Mouse (Mus musculus): ENCODE results near the gene Mreg. TPM values are rescaled to one million over a fixed set of nuclear protein-coding genes. Genes with fewer than 3 reads are reported as not detected.

The Mreg gene
- polyA plus RNA-seq, 1 experiment = not detected

DNA sequence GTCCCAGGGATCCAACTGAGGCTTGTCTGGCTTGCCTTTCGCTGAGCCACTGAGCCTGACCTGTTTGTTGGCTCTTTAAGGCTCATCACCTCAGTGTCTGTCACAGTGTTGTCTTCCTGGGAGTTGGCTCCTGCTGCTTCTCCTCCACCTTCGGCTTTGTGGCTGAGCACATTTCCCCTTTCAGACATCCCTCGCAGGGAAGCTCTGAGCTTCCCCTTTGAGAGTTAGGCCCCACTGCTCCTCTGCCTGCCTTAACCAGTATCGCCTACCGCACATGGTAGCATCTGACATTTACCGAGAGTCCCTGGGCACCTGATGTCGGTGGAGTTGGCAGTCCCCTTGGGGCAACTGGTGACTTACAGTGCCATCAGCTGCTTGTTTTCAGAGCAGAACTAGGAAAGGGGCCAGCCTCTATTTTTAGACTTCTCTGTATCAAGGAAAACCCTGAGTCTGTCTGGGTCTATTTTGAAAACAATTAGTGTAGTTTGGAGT lies 2.4 kb upstream of the Mreg start:
- TF ChIP-seq POLR2A (IDR thresholded peaks at IDR 0.05; ENCODE audit: borderline replicate concordance, low read depth, low read length) = no peak
- TF ChIP-seq CTCF (IDR thresholded peaks at IDR 0.05; ENCODE audit: low read depth, low read length) = no peak
- no peak overlapping the region for H3K27ac ChIP-seq (ENCODE audit: insufficient read depth, low read depth, low read length)
- peaks cover 11% of the 10 kb centered on the region for H3K4me1 ChIP-seq (ENCODE audit: control insufficient read depth, insufficient read depth, low read length)
- no peak overlapping the region for H3K4me3 ChIP-seq (ENCODE audit: insufficient read depth, low read length)

DNA sequence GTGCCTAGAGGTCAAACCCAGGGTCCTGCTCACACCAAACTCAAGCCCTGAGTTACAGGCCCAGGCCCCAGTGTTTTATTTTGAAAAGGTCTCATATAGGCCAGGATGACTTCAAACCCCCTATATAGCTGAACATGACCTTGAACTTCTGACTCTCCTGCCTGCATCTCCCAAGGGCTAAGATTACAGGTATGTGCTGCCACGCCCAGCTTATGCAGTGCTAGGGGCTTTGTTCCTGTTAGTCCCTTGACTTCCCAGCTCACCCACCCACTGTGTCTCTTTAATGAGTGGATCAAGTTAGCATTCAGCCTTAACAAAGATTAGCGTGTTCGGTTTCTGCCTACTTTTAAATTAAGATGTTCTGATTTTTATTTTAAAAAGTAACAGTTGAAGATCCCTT lies 1.8 kb upstream of the Mreg start:
- H3K4me3 ChIP-seq (ENCODE audit: insufficient read depth, low read length) = no peak overlapping the region
- H3K27ac ChIP-seq (ENCODE audit: insufficient read depth, low read depth, low read length) = no peak overlapping the region
- H3K4me1 ChIP-seq (ENCODE audit: control insufficient read depth, insufficient read depth, low read length) = peaks cover 11% of the 10 kb centered on the region
- no peak for TF ChIP-seq POLR2A (IDR thresholded peaks at IDR 0.05; ENCODE audit: borderline replicate concordance, low read depth, low read length)
- TF ChIP-seq CTCF (IDR thresholded peaks at IDR 0.05; ENCODE audit: low read depth, low read length) = no peak

DNA sequence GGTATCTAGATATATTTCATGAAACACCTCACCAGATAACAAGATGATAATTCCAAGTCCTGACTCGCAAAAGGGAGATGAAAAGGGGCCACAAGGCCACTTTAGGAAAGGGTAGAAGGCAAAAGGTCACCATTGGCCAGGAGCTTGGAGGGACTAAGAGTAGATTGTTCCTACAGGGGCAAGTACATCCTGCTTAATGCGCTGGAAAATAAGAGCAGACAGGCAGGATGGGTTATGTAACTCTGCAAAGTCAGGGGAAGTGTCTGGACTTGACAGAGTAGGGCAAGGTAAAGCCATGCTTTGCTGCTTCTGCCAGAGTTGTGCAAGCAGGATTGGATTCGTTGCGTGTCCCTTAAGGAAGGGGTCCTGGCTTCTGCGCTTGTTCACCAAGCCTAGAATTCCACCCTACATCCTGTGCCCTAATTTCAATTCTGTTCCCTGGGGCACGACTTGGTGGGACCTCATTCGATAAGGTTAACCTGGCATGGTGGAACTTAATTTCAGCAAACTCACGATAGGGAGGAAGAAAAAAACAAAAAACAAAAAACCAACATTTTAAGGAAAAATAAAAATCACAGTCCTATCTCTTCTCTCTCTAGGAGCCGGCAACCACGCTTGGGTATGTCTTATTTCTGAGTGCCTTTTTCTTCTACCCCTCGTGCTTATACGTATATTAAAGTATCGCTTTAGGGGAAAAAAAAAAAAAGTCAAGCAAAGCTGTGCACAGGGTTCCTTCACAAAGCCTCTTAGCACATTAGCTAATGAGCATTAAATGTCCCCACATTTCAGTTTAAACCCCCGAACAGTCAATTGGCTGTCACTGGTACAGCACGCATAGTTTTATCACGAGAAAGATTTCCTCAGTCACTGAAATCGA lies 1.1 kb downstream of the Mreg start:
- peaks cover 11% of the 10 kb centered on the region for H3K4me1 ChIP-seq (ENCODE audit: control insufficient read depth, insufficient read depth, low read length)
- H3K27ac ChIP-seq (ENCODE audit: insufficient read depth, low read depth, low read length) = no peak overlapping the region
- peak overlapping the region; percentile 63 for H3K4me3 ChIP-seq (ENCODE audit: insufficient read depth, low read length)
- TF ChIP-seq CTCF (IDR thresholded peaks at IDR 0.05; ENCODE audit: low read depth, low read length) = no peak
- no peak for TF ChIP-seq POLR2A (IDR thresholded peaks at IDR 0.05; ENCODE audit: borderline replicate concordance, low read depth, low read length)

DNA sequence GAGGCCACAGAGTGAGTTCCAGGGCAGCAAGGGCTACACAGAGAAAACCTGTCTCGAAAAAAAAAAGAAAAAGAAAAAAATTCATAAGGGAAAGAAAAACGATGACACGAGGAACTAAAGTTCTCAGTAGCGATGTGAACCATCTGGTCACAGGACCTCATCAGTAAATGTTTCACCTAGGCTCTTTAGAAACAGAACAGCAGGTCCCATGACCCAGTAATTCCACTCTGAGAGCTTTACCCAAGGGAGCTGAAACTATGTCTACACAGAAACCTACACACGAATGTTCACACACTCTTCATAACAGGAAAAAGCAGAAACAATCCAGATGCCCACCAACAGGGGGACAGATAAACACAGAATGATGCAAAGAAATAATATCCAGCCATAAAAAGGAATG lies 4.0 kb downstream of the Mreg start:
- H3K4me3 ChIP-seq (ENCODE audit: insufficient read depth, low read length) = no peak overlapping the region
- TF ChIP-seq CTCF (IDR thresholded peaks at IDR 0.05; ENCODE audit: low read depth, low read length) (no peak), POLR2A (IDR thresholded peaks at IDR 0.05; ENCODE audit: borderline replicate concordance, low read depth, low read length) (no peak)
- H3K4me1 ChIP-seq (ENCODE audit: control insufficient read depth, insufficient read depth, low read length) = peaks cover 4% of the 10 kb centered on the region; the same call in 1 of the 2 replicates
- no peak overlapping the region for H3K27ac ChIP-seq (ENCODE audit: insufficient read depth, low read depth, low read length)

DNA sequence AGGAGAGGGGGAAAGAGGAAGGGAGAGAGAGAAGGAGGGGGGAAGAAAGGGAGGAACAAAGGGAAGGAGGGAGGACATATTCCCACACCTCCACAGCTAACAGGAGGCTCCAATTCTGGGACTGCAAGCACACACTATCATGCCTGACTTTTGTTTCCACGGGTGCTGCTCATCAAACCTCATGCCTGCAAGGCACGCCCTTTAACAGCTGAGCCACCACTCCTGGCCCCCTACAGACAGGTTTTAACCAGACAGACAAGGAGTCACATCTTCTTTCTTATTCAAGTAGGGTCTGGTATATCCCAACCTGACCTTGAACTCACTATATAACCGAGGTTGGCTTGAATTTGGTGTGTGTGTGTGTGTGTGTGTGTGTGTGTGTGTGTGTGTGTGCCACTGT lies 7.0 kb downstream of the Mreg start:
- no peak overlapping the region for H3K27ac ChIP-seq (ENCODE audit: insufficient read depth, low read depth, low read length)
- H3K4me1 ChIP-seq (ENCODE audit: control insufficient read depth, insufficient read depth, low read length) = peaks cover 2% of the 10 kb centered on the region; the same call in 1 of the 2 replicates
- no peak overlapping the region for H3K4me3 ChIP-seq (ENCODE audit: insufficient read depth, low read length)
- TF ChIP-seq POLR2A (IDR thresholded peaks at IDR 0.05; ENCODE audit: borderline replicate concordance, low read depth, low read length) = no peak
- no peak for TF ChIP-seq CTCF (IDR thresholded peaks at IDR 0.05; ENCODE audit: low read depth, low read length)

DNA sequence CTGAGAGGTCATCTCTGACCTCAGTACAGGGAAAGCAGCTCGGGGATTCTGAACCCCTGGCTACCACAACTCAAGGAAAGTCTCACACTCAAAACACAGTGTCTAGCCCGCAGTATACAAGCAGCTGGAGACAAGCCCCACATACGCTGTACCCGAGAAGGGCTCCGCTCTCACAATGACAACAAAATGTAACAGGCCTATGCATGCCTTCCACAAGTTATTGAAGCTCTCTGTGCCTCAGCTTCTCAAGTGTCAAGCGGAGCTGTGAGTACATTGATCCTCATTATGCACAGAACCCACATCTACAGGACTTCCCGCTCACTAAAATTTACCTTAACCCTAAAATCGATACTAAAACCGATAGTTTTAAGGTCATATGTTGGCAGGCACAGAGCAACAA lies 8.9 kb downstream of the Mreg start:
- H3K4me1 ChIP-seq (ENCODE audit: control insufficient read depth, insufficient read depth, low read length) = peaks cover 6% of the 10 kb centered on the region; the same call in 1 of the 2 replicates
- TF ChIP-seq CTCF (IDR thresholded peaks at IDR 0.05; ENCODE audit: low read depth, low read length) (no peak), POLR2A (IDR thresholded peaks at IDR 0.05; ENCODE audit: borderline replicate concordance, low read depth, low read length) (no peak)
- H3K27ac ChIP-seq (ENCODE audit: insufficient read depth, low read depth, low read length) = no peak overlapping the region
- H3K4me3 ChIP-seq (ENCODE audit: insufficient read depth, low read length) = no peak overlapping the region

DNA sequence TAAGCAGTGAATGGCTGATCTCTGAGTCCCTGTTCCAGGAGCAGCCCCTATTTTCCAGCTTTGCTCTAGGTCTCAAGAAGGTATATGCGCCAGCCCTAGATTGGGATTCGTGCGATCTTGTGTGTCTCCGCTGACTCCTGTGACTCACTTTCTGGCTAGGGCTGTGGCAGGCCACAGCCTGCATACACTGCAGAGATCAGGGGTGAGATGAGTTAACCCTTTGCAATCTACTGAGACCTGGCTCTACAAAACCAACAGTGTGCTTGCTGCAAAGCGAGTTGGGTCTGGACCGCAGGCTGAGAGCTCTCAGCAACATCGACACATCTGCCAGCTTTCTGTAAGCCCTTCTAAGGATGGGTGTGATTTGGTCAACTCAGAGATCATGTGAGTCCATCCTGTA lies 9.4 kb downstream of the Mreg start:
- TF ChIP-seq CTCF (IDR thresholded peaks at IDR 0.05; ENCODE audit: low read depth, low read length) (no peak), POLR2A (IDR thresholded peaks at IDR 0.05; ENCODE audit: borderline replicate concordance, low read depth, low read length) (no peak)
- Histone ChIP-seq H3K4me1 (ENCODE audit: control insufficient read depth, insufficient read depth, low read length) (peaks cover 11% of the 10 kb centered on the region), H3K4me3 (ENCODE audit: insufficient read depth, low read length) (no peak overlapping the region), H3K27ac (ENCODE audit: insufficient read depth, low read depth, low read length) (no peak overlapping the region)

DNA sequence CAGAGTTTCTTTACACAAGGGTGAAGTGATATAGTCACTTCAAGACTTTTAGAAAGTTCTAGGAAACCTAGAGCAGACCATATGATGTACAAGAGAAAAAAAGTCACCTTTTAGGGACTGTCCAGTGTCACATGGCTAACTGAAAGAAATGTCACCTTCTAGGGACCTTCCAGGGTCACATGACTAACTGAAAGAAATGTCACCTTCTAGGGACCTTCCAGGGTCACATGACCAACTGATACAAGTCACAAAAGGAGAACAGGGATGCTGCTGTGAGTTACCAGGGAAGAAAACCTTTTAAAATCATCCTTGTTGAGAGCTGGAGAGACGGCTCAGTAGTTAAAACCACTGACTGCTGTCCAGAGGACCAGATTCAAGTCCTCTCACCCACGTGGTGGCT lies 10.0 kb downstream of the Mreg start:
- H3K27ac ChIP-seq (ENCODE audit: insufficient read depth, low read depth, low read length) = no peak overlapping the region
- peaks cover 15% of the 10 kb centered on the region for H3K4me1 ChIP-seq (ENCODE audit: control insufficient read depth, insufficient read depth, low read length)
- TF ChIP-seq CTCF (IDR thresholded peaks at IDR 0.05; ENCODE audit: low read depth, low read length) (no peak), POLR2A (IDR thresholded peaks at IDR 0.05; ENCODE audit: borderline replicate concordance, low read depth, low read length) (no peak)
- H3K4me3 ChIP-seq (ENCODE audit: insufficient read depth, low read length) = no peak overlapping the region

DNA sequence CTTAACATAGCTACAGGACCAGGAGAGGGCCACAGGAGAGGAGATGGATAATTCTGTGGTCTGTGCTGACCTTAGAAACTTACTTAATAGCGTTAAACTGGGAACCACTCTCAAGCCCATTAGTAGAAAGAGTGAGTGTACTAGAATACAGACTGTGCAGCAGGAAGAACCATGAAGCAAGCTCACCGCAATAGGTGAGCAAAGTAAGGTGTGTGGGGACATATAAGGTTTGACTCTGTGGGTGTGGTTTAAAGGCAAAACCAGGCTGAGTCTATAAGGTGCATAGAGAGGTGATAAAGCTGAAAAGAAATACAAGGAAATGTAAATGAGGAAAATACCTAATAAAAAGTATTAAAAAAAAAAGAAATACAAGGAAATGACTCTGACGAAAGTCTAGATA lies 11.0 kb downstream of the Mreg start:
- no peak overlapping the region for H3K27ac ChIP-seq (ENCODE audit: insufficient read depth, low read depth, low read length)
- H3K4me3 ChIP-seq (ENCODE audit: insufficient read depth, low read length) = no peak overlapping the region
- TF ChIP-seq POLR2A (IDR thresholded peaks at IDR 0.05; ENCODE audit: borderline replicate concordance, low read depth, low read length) (no peak), CTCF (IDR thresholded peaks at IDR 0.05; ENCODE audit: low read depth, low read length) (no peak)
- peaks cover 23% of the 10 kb centered on the region for H3K4me1 ChIP-seq (ENCODE audit: control insufficient read depth, insufficient read depth, low read length)

DNA sequence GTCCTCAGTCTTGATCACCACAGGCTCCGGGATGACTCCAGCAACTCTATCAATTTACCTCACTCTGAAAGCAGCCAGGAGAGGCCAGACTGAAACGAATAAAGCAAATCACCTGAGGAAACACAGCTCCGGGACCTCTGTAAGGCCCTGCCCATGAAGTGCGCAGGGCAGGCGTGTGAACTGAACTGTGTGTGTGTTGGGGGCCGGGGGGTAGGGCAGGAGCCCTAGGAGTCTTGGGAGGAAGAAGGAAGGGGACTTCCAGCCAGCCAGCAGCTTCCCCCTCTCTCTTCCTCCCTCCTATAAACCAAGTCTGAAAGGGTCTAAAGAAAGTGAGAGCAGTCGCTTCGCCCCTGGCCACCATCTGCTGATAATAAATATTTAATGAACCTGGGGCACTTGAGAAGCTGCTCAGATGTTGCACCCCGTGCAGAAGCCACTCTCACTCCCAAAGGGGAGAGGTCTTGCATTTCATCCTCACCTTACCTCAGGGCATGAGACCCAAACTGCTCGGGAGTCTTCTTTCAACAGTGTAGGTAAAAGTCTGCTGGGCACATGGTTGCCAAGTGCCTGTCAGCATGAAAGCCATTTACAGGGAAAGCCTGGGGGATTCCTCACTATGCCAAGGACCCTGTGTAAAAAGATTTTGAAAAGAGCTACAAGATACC lies 13.8 kb downstream of the Mreg start:
- Histone ChIP-seq H3K4me3 (ENCODE audit: insufficient read depth, low read length) (no peak overlapping the region), H3K27ac (ENCODE audit: insufficient read depth, low read depth, low read length) (no peak overlapping the region), H3K4me1 (ENCODE audit: control insufficient read depth, insufficient read depth, low read length) (peaks cover 33% of the 10 kb centered on the region)
- TF ChIP-seq CTCF (IDR thresholded peaks at IDR 0.05; ENCODE audit: low read depth, low read length) (no peak), POLR2A (IDR thresholded peaks at IDR 0.05; ENCODE audit: borderline replicate concordance, low read depth, low read length) (no peak)
